Mouse (Mus musculus) left cerebral cortex, adult 2 months (tissue): ENCODE data around the gene Gm13695. TPM values are rescaled to one million over a fixed set of nuclear protein-coding genes. Genes with fewer than 3 reads are reported as not detected.
"Not testable (repeated sequence)": the region's sequence is repeated elsewhere in the genome, so short reads cannot be mapped to it uniquely, and the experiment has no call there.

ENCODE experiments used
- DNase-seq, 2 experiments: peaks; one replicate each; pipeline ENCODE4 v3.0.0; 2021 to 2022; ENCODE audit warnings: low spot score in 2 of 2, mixed read lengths in 1 of 2; ENCODE audit errors: extremely low spot score in 1 of 2
- H3K27ac ChIP-seq: fragments of 200-600 bp; 2 replicates; pipeline ENCODE4 v1.8.1; 2022
- H3K4me3 ChIP-seq: fragments of 200-600 bp; 2 replicates; pipeline ENCODE4 v1.8.1; 2022
- CTCF ChIP-seq: fragments of 200-600 bp; IDR thresholded peaks from 2 replicates; pipeline ENCODE4 v1.8.1; 2022; ENCODE audit warnings: antibody characterized with exemption, mild to moderate bottlenecking, moderate library complexity
- intact Hi-C: fragments of 180-260 bp; cut with DNase I; formaldehyde crosslinking; loops from one replicate; pipeline ENCODE4 v1.15.1; 2025
- total RNA-seq, 2 experiments: library from RNA; stranded (reverse); gene quantifications; 2 replicates each; pipeline ENCODE4 v1.2.3; 2021

Gm13695 gene
- total RNA-seq, 2 experiments from 2014 or later: not detected

DNA sequence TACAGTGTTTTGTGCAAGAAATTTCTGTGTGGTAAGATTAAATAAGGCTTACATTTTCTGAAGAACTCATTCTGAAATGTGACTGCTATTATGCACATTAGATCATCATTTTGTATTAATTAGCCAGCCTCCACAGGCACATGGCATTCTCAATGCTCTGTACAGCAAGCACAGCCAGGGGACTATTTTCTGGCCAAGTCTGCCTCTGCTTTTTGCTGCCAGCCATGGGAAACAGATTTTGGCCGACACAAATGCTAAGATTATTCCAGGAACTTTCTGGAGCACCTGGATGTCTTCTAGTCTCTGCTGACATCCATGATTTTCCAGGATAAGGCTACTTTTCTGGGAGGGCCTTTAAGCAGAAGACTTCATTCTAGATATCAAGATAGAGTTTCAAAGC is 41.8 kb downstream of the Gm13695 start:
- no peak overlapping the region for H3K27ac ChIP-seq

DNA sequence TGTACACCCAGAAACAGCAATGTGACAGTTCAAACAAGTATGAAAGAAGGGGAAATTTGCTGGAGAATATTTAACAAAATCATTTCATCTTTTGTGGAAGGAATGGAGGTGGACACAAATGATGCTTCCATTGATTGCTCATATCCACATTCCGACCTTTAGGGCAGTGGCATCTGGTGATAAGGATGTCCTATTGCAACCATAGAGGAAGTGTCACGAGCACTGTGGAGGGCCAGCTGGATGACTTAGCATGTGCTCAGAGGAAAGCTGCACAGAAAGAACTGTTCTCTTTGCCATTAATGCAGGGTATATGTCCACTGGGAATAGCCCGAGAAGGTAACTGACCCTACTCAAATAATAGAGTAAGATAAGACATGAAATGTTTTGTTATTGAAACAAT is 42.7 kb downstream of the Gm13695 start:
- intact Hi-C loops: no loop called here
- Histone ChIP-seq H3K4me3 (no peak overlapping the region), H3K27ac (no peak overlapping the region)
- no peak for DNase-seq
- no peak for TF ChIP-seq CTCF

More for the DNA sequence above, 41.8 kb downstream of the Gm13695 start:
- TF ChIP-seq CTCF: no peak
- intact Hi-C loops: no loop called here
- H3K4me3 ChIP-seq: no peak overlapping the region
- no peak for DNase-seq

DNA sequence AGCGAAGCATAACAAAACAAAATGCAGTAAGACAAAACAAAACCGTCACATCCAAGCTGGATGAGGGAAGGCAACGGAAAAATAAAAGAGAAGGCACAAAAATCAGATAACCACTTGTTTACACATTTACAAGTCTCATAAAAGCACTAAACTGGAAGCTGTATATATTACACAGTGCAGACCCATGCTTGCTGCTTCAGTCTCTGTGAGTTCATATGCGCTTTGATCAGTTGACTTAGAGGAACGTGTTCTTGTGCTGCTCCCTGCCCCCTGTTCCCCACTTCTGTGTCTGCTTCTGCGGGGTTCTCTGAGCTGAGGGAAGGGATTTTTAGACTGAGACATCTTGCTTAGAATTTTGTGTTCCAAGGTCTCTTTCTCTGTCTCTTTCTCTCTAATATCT is 47.5 kb downstream of the Gm13695 start:
- intact Hi-C loops: no loop called here
- no peak overlapping the region for H3K4me3 ChIP-seq
- DNase-seq: no peak
- no peak overlapping the region for H3K27ac ChIP-seq
- TF ChIP-seq CTCF: no peak

DNA sequence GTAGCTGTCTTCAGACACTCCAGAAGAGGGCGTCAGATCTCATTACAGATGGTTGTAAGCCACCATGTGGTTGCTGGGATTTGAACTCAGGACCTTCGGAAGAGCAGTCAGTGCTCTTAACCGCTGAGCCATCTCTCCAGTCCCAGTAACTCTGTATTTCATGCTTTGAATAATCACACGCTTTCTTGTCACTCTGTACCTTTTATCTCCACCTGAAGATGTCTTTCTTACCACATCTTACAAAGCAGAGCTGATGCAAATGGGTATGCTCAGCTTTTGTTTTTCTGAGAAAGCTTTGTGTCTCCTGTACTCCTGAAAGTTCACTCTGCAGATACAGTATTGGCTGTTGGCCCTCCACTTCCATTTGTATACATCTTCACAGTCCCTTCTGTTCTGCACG is 49.2 kb downstream of the Gm13695 start:
- H3K4me3 ChIP-seq, DNase-seq, H3K27ac ChIP-seq, intact Hi-C loops: not testable (repeated sequence)

DNA sequence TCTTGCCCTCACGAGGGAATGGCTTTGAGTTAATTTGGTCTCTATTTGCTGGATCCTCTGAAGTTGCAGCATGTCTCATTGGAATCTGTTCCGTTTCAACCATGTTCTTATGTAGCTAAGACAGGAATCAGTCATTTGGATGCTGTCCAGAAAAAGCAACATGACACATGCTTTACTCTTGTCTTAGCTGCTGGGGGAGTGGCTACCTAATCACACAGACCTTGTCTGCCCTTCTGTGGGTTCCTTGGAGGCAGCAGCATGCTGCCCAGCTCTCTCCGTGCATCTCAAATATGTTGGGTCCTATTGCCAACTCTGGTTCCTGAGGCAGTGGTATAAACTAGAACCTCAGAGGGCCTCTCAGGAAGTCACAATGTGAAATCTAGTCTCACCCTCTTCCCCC is 51.2 kb downstream of the Gm13695 start:
- no peak for DNase-seq
- H3K27ac ChIP-seq: no peak overlapping the region
- H3K4me3 ChIP-seq: no peak overlapping the region
- no peak for TF ChIP-seq CTCF
- intact Hi-C loops: no loop called here

Other genes with a start within 250 kb of the Gm13695 start
- 100 to 1,000 TPM; 135 to 149 TPM for gene Itgav, start 242.9 kb upstream of the Gm13695 start, total RNA-seq
- gene Fam171b, start 154.7 kb upstream of the Gm13695 start, total RNA-seq: 100 to 1,000 TPM; 204 to 206 TPM
- gene Zswim2, start 26.1 kb upstream of the Gm13695 start, total RNA-seq: not detected
- 1 to 10 TPM; 1.6 to 1.7 TPM for gene Gm13698, start 11.6 kb upstream of the Gm13695 start, total RNA-seq
- 1 to 10 TPM; 1.6 to 1.7 TPM for gene Gm13693, start 5.8 kb upstream of the Gm13695 start, total RNA-seq
- 1 to 10 TPM; 1.6 to 1.7 TPM for gene Gm13696, start 5.8 kb downstream of the Gm13695 start, total RNA-seq
- gene Gm13694, start 11.6 kb downstream of the Gm13695 start, total RNA-seq: 1 to 10 TPM; 1.6 to 1.7 TPM
- 1 to 10 TPM; 1.6 to 1.7 TPM for gene Gm13697, start 17.4 kb downstream of the Gm13695 start, total RNA-seq
- gene Gm13691, start 23.2 kb downstream of the Gm13695 start, total RNA-seq: 1 to 10 TPM; 1.6 to 1.7 TPM